Mouse (Mus musculus) frontal cortex, adult 2 months (tissue): ENCODE results near the gene Olfr849. TPM values are rescaled to one million over a fixed set of nuclear protein-coding genes. Genes with fewer than 3 reads are reported as not detected.

ENCODE experiments used
- DNase-seq, 2 experiments: peaks; one replicate each; pipeline ENCODE4 v3.0.0; 2022; ENCODE audit warnings: low spot score in 1 of 2; ENCODE audit errors: extremely low spot score in 1 of 2
- polyA plus RNA-seq: library from polyadenylated mRNA; depleted of rRNA; stranded (reverse); fragments of >200 nt; gene quantifications from 2 replicates; pipeline ENCODE4 v1.2.3, GENCODE M21; 2012; rRNA removed

The Olfr849 gene
- not detected in 2 replicates for polyA plus RNA-seq

GRCm38 (mm10) chr9:19439966-19440365, at the start of gene Olfr849:
TSS of gene Olfr849 (plus strand) at chr9:19440266.
- DNase-seq = no peak

- DNase-seq = no peak
Measured at GRCm38 (mm10) chr9:19478148-19478547, 38.1 kb downstream of the Olfr849 start, which contains the start of gene Olfr850. TSS of gene Olfr850 (minus strand) at chr9:19478248.

GRCm38 (mm10) chr9:19492995-19493394, 52.9 kb downstream of the Olfr849 start, which contains the start of gene Olfr851:
TSS of gene Olfr851 (plus strand) at chr9:19493295.
- DNase-seq = no peak

Other genes with a start within 250 kb of the Olfr849 start
- 0.02 TPM in 1 of 2 replicates, not detected in the other for gene Olfr843, start 188.3 kb upstream of the Olfr849 start, polyA plus RNA-seq
- not detected in 2 replicates for gene Olfr844, start 123.9 kb upstream of the Olfr849 start, polyA plus RNA-seq
- not detected in 2 replicates for gene Olfr845, start 103.8 kb upstream of the Olfr849 start, polyA plus RNA-seq
- not detected in 2 replicates for gene Olfr846, start 76.3 kb upstream of the Olfr849 start, polyA plus RNA-seq
- not detected in 2 replicates for gene Olfr847, start 61.6 kb upstream of the Olfr849 start, polyA plus RNA-seq
- not detected in 2 replicates for gene Olfr850, start 38.0 kb downstream of the Olfr849 start, polyA plus RNA-seq
- not detected in 2 replicates for gene Olfr851, start 53.0 kb downstream of the Olfr849 start, polyA plus RNA-seq
- not detected in 2 replicates for gene Olfr853, start 100.8 kb downstream of the Olfr849 start, polyA plus RNA-seq
- gene Olfr854, start 127.1 kb downstream of the Olfr849 start, polyA plus RNA-seq = not detected in 2 replicates
- gene Olfr855, start 142.4 kb downstream of the Olfr849 start, polyA plus RNA-seq = not detected in 2 replicates
- gene Zfp317, start 181.8 kb downstream of the Olfr849 start, polyA plus RNA-seq = 21.5 and 25.5 TPM in 2 replicates